Mouse (Mus musculus) heart, adult 2 months (tissue): Measurements from ENCODE around the gene Dnajc22. TPM values are rescaled to one million over a fixed set of nuclear protein-coding genes. Genes with fewer than 3 reads are reported as not detected.

Source experiments
- DNase-seq, 2 experiments: peaks; one replicate each; pipeline ENCODE4 v3.0.0; 2021
- H3K27ac ChIP-seq: fragments of 200-600 bp; 2 replicates; pipeline ENCODE4 v1.8.1; 2022
- H3K27me3 ChIP-seq: fragments of 200-500 bp; 2 replicates; pipeline ENCODE4 v1.6.1; 2012; ENCODE audit warnings: mild to moderate bottlenecking, low read length, inconsistent platforms, mixed read lengths; ENCODE audit not compliant: control insufficient read depth, insufficient read depth
- H3K36me3 ChIP-seq: fragments of 200-500 bp; 2 replicates; pipeline ENCODE4 v1.6.1; 2012; ENCODE audit warnings: low read length, inconsistent platforms; ENCODE audit not compliant: control insufficient read depth, insufficient read depth
- H3K4me1 ChIP-seq: fragments of 200-500 bp; 2 replicates; pipeline ENCODE4 v1.6.1; 2011; ENCODE audit warnings: low read length; ENCODE audit not compliant: control insufficient read depth, insufficient read depth
- H3K4me3 ChIP-seq: fragments of 200-600 bp; 2 replicates; pipeline ENCODE4 v1.8.1; 2022
- H3K79me2 ChIP-seq: fragments of 200-500 bp; replicated peaks from 2 replicates; pipeline ENCODE4 v1.6.1; 2012; ENCODE audit warnings: mild to moderate bottlenecking, inconsistent platforms, low read length, moderate library complexity, mixed read lengths; ENCODE audit not compliant: control insufficient read depth, insufficient read depth
- H3K9ac ChIP-seq: fragments of 200-500 bp; 2 replicates; pipeline ENCODE4 v1.6.1; 2012; ENCODE audit warnings: low read depth, mild to moderate bottlenecking, control low read depth, inconsistent platforms, low read length, mixed read lengths
- CTCF ChIP-seq: fragments of 200-600 bp; IDR thresholded peaks from 2 replicates; pipeline ENCODE4 v1.8.1; 2022; ENCODE audit warnings: antibody characterized with exemption, mild to moderate bottlenecking, moderate library complexity
- EP300 ChIP-seq: fragments of 200-500 bp; IDR thresholded peaks from 2 replicates; pipeline ENCODE4 v1.6.1; 2011; ENCODE audit warnings: low read depth, low read length, control low read depth; ENCODE audit not compliant: insufficient read depth
- POLR2A ChIP-seq: fragments of 200-500 bp; IDR thresholded peaks from 2 replicates; pipeline ENCODE4 v1.6.1; 2011; ENCODE audit warnings: mild to moderate bottlenecking, low read depth, low read length, control low read depth; ENCODE audit not compliant: insufficient read depth
- WGBS: fragments of 180-500 bp; shearing (Covaris S2); methylation state at CpG from one replicate; pipeline ENCODE4 v1.1.7; 2018; 5-methylcytosine and 5-hydroxymethylcytosine counted together
- intact Hi-C: fragments of 180-260 bp; cut with DNase I; formaldehyde crosslinking; loops from one replicate; pipeline ENCODE4 v1.15.1; 2025
- polyA plus RNA-seq: library from polyadenylated mRNA; depleted of rRNA; stranded (reverse); fragments of >200 nt; gene quantifications from 2 replicates; pipeline ENCODE4 v1.2.3, GENCODE M21; 2012
- total RNA-seq, 2 experiments: library from RNA; stranded (reverse); gene quantifications; 2 replicates each; pipeline ENCODE4 v1.2.3; 2021

Dnajc22 gene
- total and polyA plus RNA-seq, 3 experiments = 0.18 to 0.57 (median 0.44) TPM

DNA sequence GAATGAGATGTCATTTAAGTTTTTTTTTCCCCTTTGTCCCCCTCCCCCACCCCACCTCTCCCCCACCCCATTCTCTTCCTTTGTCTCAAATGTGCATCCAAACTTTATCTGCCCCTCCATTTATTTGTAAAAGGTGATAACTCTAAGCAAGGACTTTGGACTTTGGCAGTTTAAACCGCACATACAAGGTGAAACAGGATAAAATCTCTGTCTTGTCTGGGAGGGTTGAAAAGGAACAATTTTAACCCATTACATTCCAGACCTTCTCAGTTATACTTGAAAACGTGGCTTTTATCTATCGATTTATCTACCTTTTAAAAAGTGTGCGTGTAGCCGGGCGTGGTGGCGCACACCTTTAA is 22.1 kb downstream of the Dnajc22 start:
- no peak overlapping the region for H3K4me3 ChIP-seq
- no peaks in the 10 kb centered on the region for H3K79me2 ChIP-seq
- intact Hi-C loops = no loop called here
- no peak overlapping the region for H3K9ac ChIP-seq
- no peaks in the 10 kb centered on the region for H3K36me3 ChIP-seq
- 85% methylated on average over 7 of the region's 7 CpGs for WGBS
- no peak for TF ChIP-seq EP300
- no peak for TF ChIP-seq CTCF
- no peak for TF ChIP-seq POLR2A
- H3K4me1 ChIP-seq = no peaks in the 10 kb centered on the region
- no peak for DNase-seq
- H3K27ac ChIP-seq = no peak overlapping the region
- no peaks in the 10 kb centered on the region for H3K27me3 ChIP-seq

DNA sequence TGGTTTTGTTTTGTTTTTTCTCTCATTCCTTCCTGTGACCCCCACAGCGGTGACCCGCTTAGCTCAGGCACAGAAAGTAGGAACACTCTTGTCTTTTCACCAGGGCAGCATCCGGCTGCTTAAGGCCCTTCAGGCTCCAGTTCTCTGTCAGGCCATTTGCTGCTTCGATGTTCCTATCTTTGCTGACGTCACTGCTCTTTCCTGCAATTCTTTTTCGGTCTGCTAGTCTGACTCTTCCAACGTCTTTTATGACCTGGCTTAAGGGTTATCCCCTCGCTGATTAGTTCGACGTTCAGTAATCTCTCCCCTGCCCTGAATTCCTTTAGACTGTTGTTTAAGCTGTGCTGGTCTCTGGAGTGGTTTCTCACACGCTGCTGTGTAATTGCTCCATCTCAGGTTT is 23.6 kb downstream of the Dnajc22 start:
- intact Hi-C loops = no loop called here
- peak in 1 of 2 experiments; percentile 12 for DNase-seq
- 26% methylated on average over 11 of the region's 11 CpGs for WGBS
- no peak overlapping the region for H3K9ac ChIP-seq
- no peak for TF ChIP-seq POLR2A
- TF ChIP-seq CTCF = no peak
- no peak for TF ChIP-seq EP300
- H3K79me2 ChIP-seq = no peaks in the 10 kb centered on the region
- no peaks in the 10 kb centered on the region for H3K27me3 ChIP-seq
- no peaks in the 10 kb centered on the region for H3K36me3 ChIP-seq
- no peak overlapping the region for H3K4me3 ChIP-seq
- H3K4me1 ChIP-seq = no peaks in the 10 kb centered on the region
- peak overlapping the region; percentile 15; the same call in 1 of the 2 replicates for H3K27ac ChIP-seq

GRCm38 (mm10) chr15:99120814-99121213 is 27.8 kb downstream of the Dnajc22 start:
- H3K4me1 ChIP-seq = no peaks in the 10 kb centered on the region
- H3K27me3 ChIP-seq = no peaks in the 10 kb centered on the region
- H3K79me2 ChIP-seq = no peaks in the 10 kb centered on the region
- no peak for TF ChIP-seq CTCF
- TF ChIP-seq EP300 = no peak
- TF ChIP-seq POLR2A = no peak
- WGBS = 18% methylated on average over 11 of the region's 11 CpGs
- no peaks in the 10 kb centered on the region for H3K36me3 ChIP-seq
- intact Hi-C loops = no loop called here
- no peak overlapping the region for H3K9ac ChIP-seq
- H3K4me3 ChIP-seq = no peak overlapping the region
- DNase-seq = no peak
- no peak overlapping the region for H3K27ac ChIP-seq

- DNase-seq = no peak
- no peak overlapping the region for H3K9ac ChIP-seq
- H3K79me2 ChIP-seq = no peaks in the 10 kb centered on the region
- WGBS = 76% methylated on average over 2 of the region's 2 CpGs
- no peak for TF ChIP-seq POLR2A
- TF ChIP-seq EP300 = no peak
- no peak for TF ChIP-seq CTCF
- H3K27me3 ChIP-seq = no peaks in the 10 kb centered on the region
- no peak overlapping the region for H3K27ac ChIP-seq
- H3K4me1 ChIP-seq = no peaks in the 10 kb centered on the region
- H3K4me3 ChIP-seq = no peak overlapping the region
- intact Hi-C loops = no loop called here
- no peaks in the 10 kb centered on the region; the same call in 1 of the 2 replicates for H3K36me3 ChIP-seq
Measured at GRCm38 (mm10) chr15:99122642-99123041, 29.7 kb downstream of the Dnajc22 start.

- intact Hi-C loops = no loop called here
Measured at GRCm38 (mm10) chr15:99125711-99126080, 32.7 kb downstream of the Dnajc22 start, which contains the start of gene Spats2. TSS of gene Spats2 (plus strand) at chr15:99125916.

GRCm38 (mm10) chr15:99126081-99126815 is 33.3 kb downstream of the Dnajc22 start:
- DNase-seq = peak; percentile 89 to 94
- no peaks in the 10 kb centered on the region for H3K79me2 ChIP-seq
- under 1% methylated on average over 110 of the region's 115 CpGs for WGBS
- H3K27me3 ChIP-seq = no peaks in the 10 kb centered on the region
- H3K4me3 ChIP-seq = peak overlapping the region; percentile 68
- peak overlapping the region; percentile 91 for H3K27ac ChIP-seq
- no peaks in the 10 kb centered on the region for H3K4me1 ChIP-seq
- intact Hi-C loops = no loop called here
- H3K36me3 ChIP-seq = no peaks in the 10 kb centered on the region; the same call in 1 of the 2 replicates
- TF ChIP-seq POLR2A (peak; percentile 26; the same call in 1 of the 2 replicates), CTCF (no peak)
- peak overlapping the region; percentile 91 for H3K9ac ChIP-seq

More at GRCm38 (mm10) chr15:99125711-99126080, 32.7 kb downstream of the Dnajc22 start, which contains the start of gene Spats2:
- no peak for DNase-seq
- no peaks in the 10 kb centered on the region for H3K4me1 ChIP-seq
- peak within 1 kb of the TSS; percentile 91 for H3K9ac ChIP-seq
- H3K27ac ChIP-seq = peak within 1 kb of the TSS; percentile 91
- H3K27me3 ChIP-seq = no peaks in the 10 kb centered on the region
- TF ChIP-seq POLR2A = no peak
- no peak for TF ChIP-seq EP300
- TF ChIP-seq CTCF = no peak
- H3K36me3 ChIP-seq = no peaks in the 10 kb centered on the region; the same call in 1 of the 2 replicates
- peak within 1 kb of the TSS; percentile 68 for H3K4me3 ChIP-seq
- WGBS = 1% methylated on average over 12 of the region's 12 CpGs
- no peaks in the 10 kb centered on the region for H3K79me2 ChIP-seq
